Mouse (Mus musculus) neural tube, embryonic 13.5 days (tissue): ENCODE data around the gene Cyth1. TPM values are rescaled to one million over a fixed set of nuclear protein-coding genes. Genes with fewer than 3 reads are reported as not detected.
A peak's percentile ranks its signal among the peaks of the same experiment; 100 is the strongest.

Source experiments
- ATAC-seq: fragments of 200-750 bp; cut with Nextera tagmentation; 2 replicates; pipeline ENCODE4 v1.8.0; 2017; ENCODE audit warnings: low read depth, mild to moderate bottlenecking, moderate TSS enrichment, moderate library complexity
- H3K27ac ChIP-seq: fragments of 300-500 bp; sonication (generic); replicated peaks from 2 replicates; pipeline ENCODE4 v1.5.1; 2015; ENCODE audit warnings: moderate library complexity, mild to moderate bottlenecking, inconsistent platforms
- H3K27me3 ChIP-seq: fragments of 300-500 bp; sonication (generic); 2 replicates; pipeline ENCODE4 v1.6.1; 2015; ENCODE audit warnings: mild to moderate bottlenecking, inconsistent platforms
- H3K36me3 ChIP-seq: fragments of 300-500 bp; sonication (generic); 2 replicates; pipeline ENCODE4 v1.6.1; 2015; ENCODE audit warnings: mild to moderate bottlenecking, inconsistent platforms
- H3K4me1 ChIP-seq: fragments of 300-500 bp; sonication (generic); replicated peaks from 2 replicates; pipeline ENCODE4 v1.6.1; 2015; ENCODE audit warnings: inconsistent platforms
- H3K4me2 ChIP-seq: fragments of 300-500 bp; sonication (generic); 2 replicates; pipeline ENCODE4 v1.6.1; 2015; ENCODE audit warnings: inconsistent platforms, mild to moderate bottlenecking, moderate library complexity
- H3K4me3 ChIP-seq: fragments of 300-500 bp; sonication (generic); 2 replicates; pipeline ENCODE4 v1.5.1; 2015; ENCODE audit warnings: mild to moderate bottlenecking, inconsistent platforms
- H3K9ac ChIP-seq: fragments of 300-500 bp; sonication (generic); 2 replicates; pipeline ENCODE4 v1.6.1; 2015; ENCODE audit warnings: moderate library complexity, mild to moderate bottlenecking, inconsistent platforms
- H3K9me3 ChIP-seq: fragments of 300-500 bp; sonication (generic); 2 replicates; pipeline ENCODE4 v1.6.1; 2016; ENCODE audit warnings: inconsistent platforms
- whole genome bisulfite sequencing: fragments of 180-500 bp; shearing (Covaris S2); methylation state at CpG from one replicate; pipeline ENCODE4 v1.1.7; 2015; 5-methylcytosine and 5-hydroxymethylcytosine counted together
- polyA plus RNA-seq: library from polyadenylated mRNA; unstranded; fragments of >200 nt; fragmentation: Nextera tagmentation; extraction: Ambion mirVana; gene quantifications from 2 replicates; pipeline ENCODE4 v1.2.1, GENCODE M21; 2015

The Cyth1 gene
- polyA plus RNA-seq, 1 experiment from 2014 or later = 25.2 TPM

- Histone ChIP-seq H3K27ac (no peak overlapping the region), H3K9me3 (no peaks in the 10 kb centered on the region), H3K4me1 (no peaks in the 10 kb centered on the region), H3K36me3 (no peaks in the 10 kb centered on the region), H3K4me3 (no peak overlapping the region), H3K9ac (no peak overlapping the region), H3K4me2 (no peak overlapping the region), H3K27me3 (no peaks in the 10 kb centered on the region)
- WGBS = 62% methylated on average over 3 of the region's 3 CpGs
- peak; percentile 56; the same call in 1 of the 2 replicates for ATAC-seq
Measured at GRCm38 (mm10) chr11:118102838-118103237, 145.6 kb downstream of the Cyth1 start.

GRCm38 (mm10) chr11:118101133-118101532, 147.3 kb downstream of the Cyth1 start:
- H3K36me3 ChIP-seq = no peaks in the 10 kb centered on the region
- no peak overlapping the region for H3K4me2 ChIP-seq
- H3K27me3 ChIP-seq = no peaks in the 10 kb centered on the region
- no peak overlapping the region for H3K27ac ChIP-seq
- H3K9ac ChIP-seq = no peak overlapping the region
- no peak for ATAC-seq
- 50% methylated on average over 9 of the region's 9 CpGs for WGBS
- H3K4me1 ChIP-seq = no peaks in the 10 kb centered on the region
- H3K9me3 ChIP-seq = no peaks in the 10 kb centered on the region
- no peak overlapping the region for H3K4me3 ChIP-seq

GRCm38 (mm10) chr11:118096736-118097135, 151.7 kb downstream of the Cyth1 start:
- H3K4me2 ChIP-seq = no peak overlapping the region
- WGBS = 54% methylated on average over 2 of the region's 2 CpGs
- H3K36me3 ChIP-seq = no peaks in the 10 kb centered on the region
- no peaks in the 10 kb centered on the region for H3K27me3 ChIP-seq
- no peaks in the 10 kb centered on the region for H3K4me1 ChIP-seq
- H3K27ac ChIP-seq = no peak overlapping the region
- H3K9ac ChIP-seq = no peak overlapping the region
- H3K4me3 ChIP-seq = no peak overlapping the region
- ATAC-seq = no peak
- no peaks in the 10 kb centered on the region for H3K9me3 ChIP-seq

GRCm38 (mm10) chr11:118095004-118095403, 153.4 kb downstream of the Cyth1 start:
- H3K9me3 ChIP-seq = peaks cover 6% of the 10 kb centered on the region; the same call in 1 of the 2 replicates
- H3K4me2 ChIP-seq = no peak overlapping the region
- ATAC-seq = no peak
- H3K4me3 ChIP-seq = no peak overlapping the region
- H3K27ac ChIP-seq = no peak overlapping the region
- WGBS = 91% methylated on average over 9 of the region's 9 CpGs
- no peaks in the 10 kb centered on the region for H3K27me3 ChIP-seq
- H3K9ac ChIP-seq = no peak overlapping the region
- no peaks in the 10 kb centered on the region for H3K36me3 ChIP-seq
- no peaks in the 10 kb centered on the region for H3K4me1 ChIP-seq

DNA sequence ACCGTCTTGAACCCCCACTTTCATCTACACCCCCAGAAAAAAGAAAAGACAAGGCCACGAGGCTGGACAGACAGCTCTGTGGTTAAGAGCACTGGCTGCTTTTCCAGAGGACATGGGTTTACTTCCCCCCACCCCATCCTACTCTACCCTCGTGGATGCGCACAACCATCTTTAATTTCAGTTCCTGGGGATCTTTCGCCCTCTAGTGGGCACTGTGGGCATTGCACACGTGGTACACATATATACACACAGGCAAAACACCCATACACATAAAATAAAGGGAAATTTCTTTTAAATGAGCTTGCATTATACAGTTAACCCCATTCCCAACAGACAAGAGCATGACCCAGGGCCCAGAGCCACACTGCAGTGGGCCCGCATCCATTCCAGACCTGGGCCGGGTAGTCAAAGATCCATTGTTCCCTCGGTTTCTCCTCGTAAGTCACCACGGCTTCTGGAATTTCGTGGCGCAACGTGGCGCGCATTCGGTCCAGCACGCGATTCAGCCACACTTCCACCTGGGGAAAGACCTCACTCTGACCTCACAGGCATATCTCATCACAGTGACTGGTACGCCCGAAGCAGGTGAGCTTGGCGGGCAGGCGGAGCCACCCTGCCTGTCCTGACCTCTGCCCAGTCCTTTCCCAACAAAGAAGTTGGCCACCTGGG, 157.3 kb downstream of the Cyth1 start:
- 85% methylated on average over 23 of the region's 23 CpGs for WGBS
- H3K9ac ChIP-seq = no peak overlapping the region
- H3K4me1 ChIP-seq = no peaks in the 10 kb centered on the region
- H3K27ac ChIP-seq = no peak overlapping the region
- ATAC-seq = no peak
- no peak overlapping the region for H3K4me3 ChIP-seq
- H3K4me2 ChIP-seq = no peak overlapping the region
- no peaks in the 10 kb centered on the region for H3K27me3 ChIP-seq
- H3K9me3 ChIP-seq = peaks cover 6% of the 10 kb centered on the region; the same call in 1 of the 2 replicates
- no peaks in the 10 kb centered on the region for H3K36me3 ChIP-seq

DNA sequence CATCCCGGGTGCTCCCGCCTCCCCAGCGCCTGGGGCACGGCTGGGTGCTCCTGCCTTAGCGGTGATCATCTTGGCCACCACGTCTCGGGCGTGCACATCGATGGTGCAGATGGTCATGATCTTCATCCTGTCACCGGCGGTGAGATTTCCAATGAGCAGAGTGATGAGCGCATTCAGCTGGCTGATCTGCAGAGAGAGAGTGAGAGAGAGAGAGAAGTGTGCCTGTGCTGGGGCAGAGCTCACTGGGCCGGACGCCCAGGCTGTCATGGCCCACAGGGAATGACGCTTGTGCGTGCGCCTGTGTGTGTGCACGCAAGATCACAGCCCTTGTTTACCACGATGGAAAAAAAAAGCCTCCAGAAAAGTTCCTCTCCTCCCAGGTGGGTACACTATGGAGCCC, 159.5 kb downstream of the Cyth1 start:
- 89% methylated on average over 19 of the region's 19 CpGs for WGBS
- H3K4me1 ChIP-seq = no peaks in the 10 kb centered on the region
- H3K27me3 ChIP-seq = no peaks in the 10 kb centered on the region
- H3K27ac ChIP-seq = no peak overlapping the region
- peaks cover 6% of the 10 kb centered on the region; the same call in 1 of the 2 replicates for H3K9me3 ChIP-seq
- no peak overlapping the region for H3K4me3 ChIP-seq
- no peak for ATAC-seq
- no peak overlapping the region for H3K4me2 ChIP-seq
- H3K9ac ChIP-seq = no peak overlapping the region
- H3K36me3 ChIP-seq = no peaks in the 10 kb centered on the region

DNA sequence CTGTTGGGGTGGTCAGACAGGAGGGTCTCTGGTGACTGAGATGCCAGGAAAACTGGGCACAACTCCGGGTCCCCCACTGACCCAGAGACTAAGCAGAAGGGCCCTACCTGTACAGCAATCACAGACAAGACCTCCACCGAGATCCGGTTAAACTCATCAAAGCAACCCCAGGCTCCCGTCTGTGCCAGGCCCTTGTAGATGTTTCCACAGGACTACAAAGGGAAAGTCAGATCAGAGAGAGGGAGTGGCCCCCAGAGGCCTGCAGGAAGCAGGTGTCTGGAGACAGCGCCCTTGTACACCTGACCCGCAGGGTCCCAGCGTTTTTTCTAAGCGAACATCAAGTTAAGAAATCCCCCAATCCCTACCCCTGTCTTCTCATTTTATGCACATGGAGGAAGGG, 162.4 kb downstream of the Cyth1 start:
- Histone ChIP-seq H3K27ac (no peak overlapping the region), H3K27me3 (no peaks in the 10 kb centered on the region), H3K36me3 (no peaks in the 10 kb centered on the region), H3K4me3 (no peak overlapping the region), H3K4me2 (no peak overlapping the region), H3K9me3 (peaks cover 1% of the 10 kb centered on the region; the same call in 1 of the 2 replicates), H3K4me1 (no peaks in the 10 kb centered on the region; the same call in 1 of the 2 replicates), H3K9ac (no peak overlapping the region)
- 80% methylated on average over 8 of the region's 8 CpGs for WGBS
- no peak for ATAC-seq

- Histone ChIP-seq H3K9me3 (no peaks in the 10 kb centered on the region), H3K36me3 (no peaks in the 10 kb centered on the region), H3K4me2 (no peak overlapping the region), H3K9ac (no peak overlapping the region), H3K27ac (no peak overlapping the region), H3K4me1 (no peaks in the 10 kb centered on the region; the same call in 1 of the 2 replicates), H3K4me3 (no peak overlapping the region), H3K27me3 (no peaks in the 10 kb centered on the region)
- WGBS = 85% methylated on average over 4 of the region's 4 CpGs
- no peak for ATAC-seq
Measured at GRCm38 (mm10) chr11:118085176-118085575, 163.2 kb downstream of the Cyth1 start.

DNA sequence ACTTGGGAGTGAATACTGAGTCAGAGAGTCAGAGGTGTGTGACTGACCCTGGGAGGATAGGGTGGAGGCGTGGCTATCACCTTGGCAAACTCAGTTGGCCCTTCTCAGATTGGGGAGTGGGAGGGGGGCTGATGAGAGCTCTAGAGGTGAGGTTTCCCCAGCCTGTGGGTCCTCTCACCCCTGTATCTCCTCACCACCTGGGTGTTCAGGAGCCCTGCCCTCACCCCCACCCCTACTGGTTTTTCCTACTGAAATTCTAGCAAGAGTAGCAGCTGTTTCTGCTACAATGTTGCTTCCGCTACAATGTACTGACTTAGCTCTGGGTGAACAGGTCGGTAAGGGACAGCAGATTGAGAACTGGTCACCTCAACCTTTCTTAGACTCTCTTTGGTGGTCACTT, 164.1 kb downstream of the Cyth1 start:
- no peaks in the 10 kb centered on the region for H3K27me3 ChIP-seq
- no peak overlapping the region for H3K9ac ChIP-seq
- H3K9me3 ChIP-seq = no peaks in the 10 kb centered on the region
- no peak overlapping the region for H3K4me3 ChIP-seq
- no peaks in the 10 kb centered on the region for H3K36me3 ChIP-seq
- 78% methylated on average over 3 of the region's 3 CpGs for WGBS
- H3K4me2 ChIP-seq = no peak overlapping the region
- H3K27ac ChIP-seq = no peak overlapping the region
- ATAC-seq = no peak
- H3K4me1 ChIP-seq = no peaks in the 10 kb centered on the region; the same call in 1 of the 2 replicates

DNA sequence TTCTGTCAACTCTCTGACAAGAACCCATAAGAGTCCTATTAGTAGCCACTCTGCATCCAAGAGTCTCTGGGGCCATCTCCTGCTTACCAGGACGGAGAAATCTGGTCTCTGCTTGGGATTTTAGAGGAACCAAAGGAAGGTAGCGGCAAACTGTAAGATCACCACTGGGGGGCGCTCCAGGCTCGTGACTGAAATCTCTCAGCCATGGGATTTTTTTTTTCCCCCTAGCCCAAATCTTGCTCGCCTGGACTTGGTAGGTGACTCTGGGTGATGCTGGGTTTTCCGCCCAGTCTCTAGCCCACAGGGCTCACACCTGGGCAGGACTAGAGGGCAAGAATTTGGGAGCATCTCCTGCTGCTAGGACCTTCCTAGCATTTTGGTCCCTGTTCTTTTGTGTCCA, 164.6 kb downstream of the Cyth1 start:
- H3K9me3 ChIP-seq = no peaks in the 10 kb centered on the region
- no peaks in the 10 kb centered on the region; the same call in 1 of the 2 replicates for H3K4me1 ChIP-seq
- H3K27me3 ChIP-seq = no peaks in the 10 kb centered on the region
- no peak overlapping the region for H3K4me3 ChIP-seq
- 8% methylated on average over 6 of the region's 6 CpGs for WGBS
- H3K4me2 ChIP-seq = no peak overlapping the region
- H3K36me3 ChIP-seq = no peaks in the 10 kb centered on the region
- no peak overlapping the region for H3K9ac ChIP-seq
- no peak for ATAC-seq
- H3K27ac ChIP-seq = no peak overlapping the region

DNA sequence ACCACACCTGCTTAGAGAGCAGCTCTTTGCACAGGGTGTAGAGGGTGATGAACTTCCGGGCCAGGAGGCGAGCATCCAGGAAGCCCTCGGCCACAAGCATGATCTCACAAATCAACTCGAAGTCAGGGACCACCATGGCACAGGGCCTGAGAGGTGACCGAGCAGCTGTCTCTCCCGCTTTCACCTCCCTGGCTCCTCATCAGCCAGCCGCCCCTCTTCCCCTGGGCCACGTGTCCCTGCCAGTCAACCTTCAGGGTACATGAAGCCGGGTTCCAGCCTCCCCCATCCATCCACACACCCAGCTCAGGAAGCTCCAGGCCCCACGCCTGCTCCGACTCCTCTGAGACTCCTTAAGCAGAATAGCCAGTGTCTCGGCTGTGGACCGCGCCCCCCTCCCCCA, 166.1 kb downstream of the Cyth1 start:
- Histone ChIP-seq H3K4me3 (no peak overlapping the region), H3K27ac (no peak overlapping the region), H3K27me3 (no peaks in the 10 kb centered on the region), H3K4me2 (no peak overlapping the region), H3K4me1 (no peaks in the 10 kb centered on the region; the same call in 1 of the 2 replicates), H3K36me3 (no peaks in the 10 kb centered on the region), H3K9me3 (no peaks in the 10 kb centered on the region), H3K9ac (no peak overlapping the region)
- 85% methylated on average over 14 of the region's 14 CpGs for WGBS
- no peak for ATAC-seq
